8 mouse cellular contexts compared by ENCODE assay signal in the genomic region with DNA sequence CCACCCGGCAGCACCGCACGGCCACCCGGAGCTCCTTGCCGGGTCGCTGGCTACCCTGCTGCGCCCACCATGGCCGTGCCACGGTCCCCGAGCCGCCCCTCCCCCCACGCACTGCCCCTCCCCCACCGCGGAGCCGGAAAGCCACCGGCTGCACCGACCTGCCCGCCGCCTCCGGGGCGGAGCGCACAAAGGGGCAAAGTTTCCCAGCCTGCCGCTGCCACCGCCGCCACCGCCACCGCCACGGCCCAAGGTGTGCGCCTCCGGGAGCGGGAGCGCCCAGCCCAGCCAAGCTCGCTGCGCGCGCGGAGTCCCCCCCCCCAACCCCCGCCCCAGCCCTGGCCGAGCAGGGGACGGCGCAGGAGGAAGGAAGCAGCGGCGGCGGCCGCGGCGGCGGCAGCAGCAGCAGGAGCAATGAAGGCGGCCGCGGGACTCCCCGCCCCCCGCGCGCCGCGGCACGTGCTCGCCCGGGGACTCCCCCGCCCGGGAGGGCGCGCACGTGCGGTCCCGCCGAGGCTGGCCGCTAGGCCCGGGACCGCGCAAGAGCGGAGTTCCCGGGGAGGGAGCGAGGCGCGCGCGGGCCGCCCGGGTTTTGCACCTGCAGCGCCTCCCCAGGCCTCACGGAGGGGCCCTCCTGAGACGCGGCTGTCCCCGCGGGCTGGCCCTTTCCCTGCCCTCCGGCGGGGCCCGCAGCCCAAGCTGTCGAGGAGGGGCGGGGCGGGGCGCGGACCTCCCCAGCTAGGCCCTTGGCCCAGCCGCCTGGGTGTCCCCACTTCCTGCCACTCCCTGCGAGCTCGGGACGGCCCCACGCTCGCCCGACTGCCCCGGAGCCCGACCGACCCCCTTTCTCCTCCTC. TPM values are rescaled to one million over a fixed set of nuclear protein-coding genes. Genes with fewer than 3 reads are reported as not detected.
A peak's percentile ranks its signal among the peaks of the same experiment; 100 is the strongest.
DNase-seq lines count a peak whose midpoint lies in the region; ATAC-seq lines count a peak whose summit lies in the region.

No protein-coding gene starts in this region.

- H3K27ac ChIP-seq in embryonic facial prominence, embryonic 12.5 days, result peak overlapping the region; percentile 96
- peak overlapping the region; percentile 97 for H3K27ac ChIP-seq in neural tube, embryonic 12.5 days

- peak overlapping the region; percentile 97 for H3K9ac ChIP-seq in embryonic facial prominence, embryonic 12.5 days
- peak overlapping the region; percentile 99 for H3K9ac ChIP-seq in neural tube, embryonic 12.5 days

- no peaks in the 10 kb centered on the region for H3K27me3 ChIP-seq in embryonic facial prominence, embryonic 12.5 days
- H3K27me3 ChIP-seq in neural tube, embryonic 12.5 days (replicated peaks), result no peaks in the 10 kb centered on the region

- peak overlapping the region; percentile 72 for H3K4me2 ChIP-seq in embryonic facial prominence, embryonic 12.5 days (replicated peaks)
- peak overlapping the region; percentile 95 for H3K4me2 ChIP-seq in neural tube, embryonic 12.5 days (replicated peaks)

- H3K9me3 ChIP-seq in embryonic facial prominence, embryonic 12.5 days, result no peaks in the 10 kb centered on the region
- H3K9me3 ChIP-seq in neural tube, embryonic 12.5 days, result no peaks in the 10 kb centered on the region

- H3K36me3 ChIP-seq in embryonic facial prominence, embryonic 12.5 days, result no peaks in the 10 kb centered on the region
- 0 out of 2 replicates have a peak, but pooled peaks cover 3% of the 10 kb centered on the region for H3K36me3 ChIP-seq in neural tube, embryonic 12.5 days

- peak; percentile 84 for DNase-seq in A20 (ENCODE audit: low read depth, low spot score)
- DNase-seq in adrenal gland, adult 2 months, result peak; percentile 92
- peak; percentile 82 to 84 for DNase-seq in heart, adult 9 months (ENCODE audit: low spot score in 2 of 2)
- DNase-seq in kidney, adult 8-10 months, result peak; percentile 75
- DNase-seq in lung, adult 18-20 months, result peak; percentile 87 to 91
- peak; percentile 83 for DNase-seq in testis, postnatal 10 days (ENCODE audit: low spot score)

- H3K4me1 ChIP-seq in embryonic facial prominence, embryonic 12.5 days, result peaks cover 46% of the 10 kb centered on the region
- peaks cover 44% of the 10 kb centered on the region for H3K4me1 ChIP-seq in neural tube, embryonic 12.5 days

- ATAC-seq in embryonic facial prominence, embryonic 12.5 days (ENCODE audit: insufficient number of reproducible peaks, insufficient read depth, low FRiP score, low TSS enrichment), result peak; percentile 65
- peak; percentile 79 for ATAC-seq in neural tube, embryonic 12.5 days (ENCODE audit: low FRiP score, low read depth)

- H3K4me3 ChIP-seq in embryonic facial prominence, embryonic 12.5 days, result peak overlapping the region; percentile 92
- H3K4me3 ChIP-seq in neural tube, embryonic 12.5 days, result peak overlapping the region; percentile 90

- under 1% methylated on average over 68 of the region's 105 CpGs for WGBS in embryonic facial prominence, embryonic 12.5 days
- WGBS in neural tube, embryonic 12.5 days, result under 1% methylated on average over 91 of the region's 105 CpGs

RNA-seq across cellular contexts. Expression of a gene that starts 2.5 kb away (rescaled TPM):
- total RNA-seq in adrenal gland, adult 2 months (2021), result 10 to 100 TPM; 22.9 to 26.0 TPM
- polyA plus RNA-seq in adrenal gland, adult 2 months (2012; rRNA removed), result 6.8 and 8.7 TPM in 2 replicates
- 40.0 and 41.1 TPM in 2 replicates for polyA plus RNA-seq in embryonic facial prominence, embryonic 12.5 days (2016; fragmentation: Nextera tagmentation; extraction: Ambion mirVana)
- polyA plus RNA-seq in neural tube, embryonic 12.5 days (2016; fragmentation: Nextera tagmentation; extraction: Ambion mirVana), result 59.8 and 64.5 TPM in 2 replicates

RNA-seq across cellular contexts. Expression of a gene that starts 50.4 kb away (rescaled TPM):
- 10 to 100 TPM; 45.1 to 49.5 TPM for total RNA-seq in adrenal gland, adult 2 months (2021)
- 47.3 and 49.3 TPM in 2 replicates for polyA plus RNA-seq in adrenal gland, adult 2 months (2012; rRNA removed)
- polyA plus RNA-seq in embryonic facial prominence, embryonic 12.5 days (2016; fragmentation: Nextera tagmentation; extraction: Ambion mirVana), result 75.5 and 79.1 TPM in 2 replicates
- polyA plus RNA-seq in neural tube, embryonic 12.5 days (2016; fragmentation: Nextera tagmentation; extraction: Ambion mirVana), result 62.6 and 66.4 TPM in 2 replicates

Comparison
In these comparisons a context has a peak if more than half of its experiments do, and no peak if none do; other contexts are left out.
1. Peak in every context shown above with its lines: DNase-seq, ATAC-seq, H3K4me3 ChIP-seq and H3K27ac ChIP-seq.